Mouse (Mus musculus) mouse embryonic stem cell (cell line): ENCODE measurements around the gene Sirt7.

Source experiments
- in situ Hi-C, 2 experiments: fragments of 300-500 bp; cut with MboI; formaldehyde crosslinking; loops; 1 replicate in 1 of 2; 3 replicates in 1 of 2; pipeline ENCODE4 v1.14.3; 2019 to 2020; ENCODE audit warnings: low sequenced_read_pairs in 2 of 2, low pct_unique_long_range_greater_than_20kb in 1 of 2, mixed read lengths in 1 of 2; ENCODE audit not compliant: unreplicated experiment in 1 of 2

The Sirt7 gene

DNA sequence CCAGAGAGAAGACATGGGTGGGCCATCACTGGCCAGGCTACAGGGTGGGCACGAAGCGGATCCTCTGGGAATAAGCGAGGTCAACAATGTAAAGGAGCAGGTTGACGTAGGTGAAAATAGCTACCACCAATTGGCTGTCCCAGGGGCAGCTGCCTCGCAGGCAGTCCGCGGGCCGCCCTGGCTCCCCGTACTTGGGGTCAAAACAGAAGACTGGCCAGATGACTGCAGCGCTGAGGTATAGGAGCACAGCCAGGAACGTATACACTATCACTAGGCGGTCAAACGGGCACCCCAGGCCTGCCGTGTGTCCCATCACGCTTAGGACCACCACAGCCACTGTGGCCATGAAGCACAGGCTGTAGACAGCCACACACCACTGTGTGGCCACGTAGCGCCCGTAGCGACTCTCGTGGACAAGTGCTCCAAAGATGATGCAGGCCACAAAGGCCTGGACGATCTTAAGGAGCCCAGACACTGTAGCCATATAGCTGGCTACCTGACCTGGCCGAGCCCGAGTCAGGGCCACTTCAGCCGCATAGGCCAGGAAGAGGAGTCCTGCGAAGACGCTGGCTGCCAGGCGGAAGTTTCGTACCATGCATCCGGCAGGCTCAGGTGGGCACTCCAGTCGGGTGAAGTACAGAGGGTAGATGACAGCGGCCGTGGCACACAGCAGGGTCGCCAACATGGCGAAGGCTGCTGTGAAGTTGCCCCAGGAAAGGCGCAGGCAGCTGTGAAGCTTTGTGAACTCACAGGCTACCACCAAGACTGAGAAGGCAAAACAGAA, 22.2 kb upstream of the Sirt7 start:
- in situ Hi-C loops: no loop called here

DNA sequence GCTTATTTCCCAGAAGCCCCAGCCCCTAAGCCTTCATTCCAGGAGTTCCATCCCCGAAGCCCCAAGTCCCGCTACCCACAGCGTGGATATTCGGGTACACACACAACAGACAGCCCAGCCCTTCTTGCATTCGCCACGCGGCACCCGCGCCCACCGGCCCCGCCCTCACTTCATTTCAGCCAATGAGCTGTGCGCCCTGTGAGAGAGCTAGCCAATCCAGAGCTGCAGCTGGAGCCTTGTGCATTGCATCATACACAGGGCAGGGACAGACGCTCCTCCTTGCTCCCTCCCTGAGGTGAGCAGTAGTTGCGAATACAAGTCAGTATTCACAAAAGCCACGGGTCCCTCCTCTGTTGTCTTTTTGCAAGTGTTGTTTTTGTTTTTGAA, 18.6 kb upstream of the Sirt7 start, which contains the start of gene Pycr1:
Gene Pycr1 (minus strand): TSS at position 169 of the 387 bp plus-strand sequence.
- in situ Hi-C loops: no loop called here

DNA sequence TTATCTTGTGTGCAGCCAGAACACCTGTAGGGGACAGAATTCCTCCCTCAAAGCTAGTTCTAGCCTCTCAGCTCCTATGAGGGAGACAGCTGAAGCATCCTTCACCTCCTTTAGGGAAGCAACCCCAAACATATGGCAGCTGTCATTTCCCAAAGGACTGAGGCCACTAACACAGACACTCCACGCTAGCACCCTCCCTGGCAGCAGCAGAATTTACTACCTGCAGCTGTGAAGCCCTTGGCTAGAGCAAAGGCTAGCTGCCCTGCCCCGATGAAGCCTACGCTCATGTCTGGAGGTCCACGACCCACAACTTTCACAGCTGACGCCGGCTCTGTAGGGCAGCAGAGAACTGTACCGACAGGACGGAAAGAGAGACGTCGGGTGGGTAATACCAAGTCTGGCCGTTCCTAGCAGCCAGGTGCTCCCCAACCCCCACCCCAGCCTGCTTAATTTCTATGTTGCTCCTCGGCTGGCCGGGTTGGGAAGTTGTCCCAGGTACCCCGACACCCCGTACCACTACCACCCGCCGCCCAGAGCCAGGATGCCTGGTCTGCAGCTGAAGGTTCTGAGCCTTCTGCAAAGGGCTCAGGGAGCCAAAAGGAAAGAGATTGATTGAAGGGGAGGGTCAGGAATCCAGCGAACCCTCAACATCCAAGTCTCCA, 18.0 kb upstream of the Sirt7 start:
- in situ Hi-C loops: no loop called here

DNA sequence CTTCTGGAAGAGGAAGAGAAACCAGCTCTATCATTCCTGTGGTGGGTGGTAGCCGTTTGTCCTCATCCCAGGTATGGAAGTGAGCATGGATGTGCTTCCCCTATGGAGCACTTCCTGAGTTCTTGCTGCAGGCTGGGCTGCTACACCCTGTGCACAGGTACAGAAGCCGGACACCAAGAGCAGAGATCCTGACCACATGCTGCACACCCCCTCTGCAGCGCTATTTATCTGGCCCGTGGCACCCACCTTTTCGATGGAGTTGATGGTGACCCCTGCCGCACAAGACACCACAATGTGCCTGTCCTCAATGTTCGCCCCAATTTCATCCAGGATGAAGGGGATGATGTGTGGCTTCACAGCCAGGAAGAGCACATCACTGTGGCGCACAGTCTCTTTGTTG, 16.8 kb upstream of the Sirt7 start:
- in situ Hi-C loops: no loop called here

DNA sequence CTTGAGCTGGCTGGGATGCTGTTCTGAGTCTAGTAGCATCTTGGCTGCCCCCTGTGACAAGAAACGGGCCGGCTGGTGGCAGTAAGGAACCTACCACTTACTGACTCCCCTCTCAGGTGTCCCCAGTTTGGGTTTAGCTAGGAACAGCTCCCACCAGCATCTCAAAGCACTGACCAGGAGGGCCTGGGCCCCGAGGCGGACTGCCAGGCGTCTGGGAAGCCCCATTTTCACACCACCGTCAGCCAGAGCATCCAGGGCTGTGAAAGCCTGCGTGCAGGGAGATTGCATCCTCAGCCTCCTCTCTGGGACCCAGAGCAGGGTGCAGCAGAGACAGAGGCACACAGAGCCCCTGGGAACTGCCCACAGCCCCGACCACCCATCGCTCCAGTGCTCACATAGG, 16.2 kb upstream of the Sirt7 start:
- in situ Hi-C loops: no loop called here

DNA sequence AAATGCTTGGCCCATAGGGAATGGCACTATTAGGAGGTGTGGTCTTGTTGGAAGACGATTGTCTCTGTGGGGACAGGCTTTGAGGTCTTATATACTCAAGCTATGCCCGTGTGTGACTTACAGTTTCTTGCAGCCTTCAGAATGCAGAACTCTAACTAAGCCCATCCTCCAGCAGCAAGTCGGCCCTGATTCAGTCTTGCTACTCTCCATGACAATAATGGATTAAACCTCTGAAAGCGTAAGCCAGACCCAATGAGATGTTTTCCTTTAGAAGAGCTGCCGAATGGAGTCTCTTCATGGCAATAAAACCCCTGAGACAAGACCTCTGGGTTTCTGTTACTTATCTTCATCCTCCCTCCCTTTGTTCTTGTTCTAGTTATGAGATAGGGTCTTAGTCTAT, 9.8 kb upstream of the Sirt7 start:
- in situ Hi-C loops: no loop called here

DNA sequence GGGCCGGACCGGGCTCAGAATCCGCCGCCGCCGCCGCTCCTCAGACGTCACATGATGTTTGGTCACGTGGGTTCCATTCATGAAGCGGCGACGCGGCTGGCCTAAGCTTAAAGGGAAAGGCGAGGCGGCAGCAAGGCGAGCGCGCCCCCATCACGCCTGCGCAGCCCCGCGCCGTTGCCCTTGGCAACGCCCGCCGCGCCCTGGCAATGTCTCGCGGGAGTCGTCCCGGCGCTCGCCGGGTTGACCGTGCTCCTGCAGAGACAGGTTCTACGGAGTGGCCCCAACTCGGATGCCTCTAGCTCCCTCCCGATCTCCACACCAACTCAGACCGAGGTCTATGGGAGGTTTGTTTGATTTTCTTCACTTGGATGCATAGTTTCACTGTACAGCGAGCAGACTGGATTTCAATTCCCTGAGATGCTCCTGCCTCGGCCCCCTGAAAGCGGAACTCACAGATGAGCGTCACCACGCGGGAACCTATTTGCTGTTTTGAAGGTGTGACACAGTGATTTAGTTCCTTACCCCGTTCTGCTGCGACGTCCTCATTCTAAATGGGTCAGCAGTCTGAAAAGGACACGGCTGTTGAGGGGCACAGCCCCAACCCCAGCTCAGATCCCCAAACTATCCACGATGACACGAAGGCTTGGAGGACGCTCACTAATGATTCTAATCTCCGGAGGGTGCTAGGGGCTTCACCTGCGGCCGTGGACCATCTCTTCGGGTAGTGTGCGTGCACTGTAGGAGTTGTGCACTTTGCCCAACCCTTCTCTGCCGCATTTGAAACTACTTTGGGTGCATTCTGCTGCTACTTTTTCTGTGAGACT, 8.7 kb upstream of the Sirt7 start, which contains the start of gene Mafg:
Gene Mafg (minus strand): TSS at position 81 of the 824 bp plus-strand sequence.
- in situ Hi-C loops: no loop called here

DNA sequence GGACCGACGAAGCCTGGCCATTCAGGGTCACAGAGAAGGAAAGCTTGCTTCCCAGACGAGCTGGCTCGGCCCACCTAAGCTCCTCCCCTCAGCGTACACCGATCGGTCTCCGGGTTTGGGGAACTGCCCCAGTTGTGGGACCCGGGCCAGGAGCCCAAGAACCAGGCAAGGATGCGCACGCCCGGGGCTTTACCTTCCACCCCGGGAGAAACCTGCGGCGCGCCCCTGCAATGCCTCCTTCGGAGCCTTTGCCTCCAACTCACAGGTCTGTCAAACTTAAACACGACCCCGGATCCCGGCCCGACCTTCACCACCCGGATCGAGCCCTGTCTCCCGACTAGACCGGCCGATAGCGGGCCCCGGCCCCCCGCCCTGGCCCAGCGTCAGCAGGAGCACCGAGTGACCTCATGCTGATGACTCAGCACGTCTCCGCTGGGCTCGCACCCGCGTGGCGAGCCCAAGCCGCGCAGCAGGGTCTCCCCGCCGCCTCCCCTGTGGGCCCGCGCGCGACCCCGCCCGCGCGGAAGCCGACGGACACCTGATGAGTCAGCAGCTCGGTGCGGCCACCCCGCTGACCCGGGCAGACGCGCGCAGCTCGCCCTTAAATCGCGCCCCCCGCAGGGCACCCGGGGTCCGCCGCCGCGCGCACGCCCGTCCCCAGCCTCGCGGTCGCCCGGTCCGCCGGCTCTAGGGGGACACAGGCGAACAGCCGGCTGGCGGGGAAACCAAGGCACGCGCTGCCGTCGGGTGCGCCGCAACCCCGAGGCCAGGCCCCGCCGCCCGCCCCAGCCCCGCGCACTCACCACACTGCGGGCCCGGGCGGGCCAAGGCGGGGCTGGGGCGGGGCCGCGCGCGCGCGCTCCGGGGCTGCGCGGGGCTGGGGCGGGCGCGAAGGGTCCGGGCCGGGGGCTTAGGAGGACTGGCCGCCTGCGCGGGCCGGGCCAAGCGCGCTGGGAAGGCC, 7.8 kb upstream of the Sirt7 start:
- in situ Hi-C loops: no loop called here

DNA sequence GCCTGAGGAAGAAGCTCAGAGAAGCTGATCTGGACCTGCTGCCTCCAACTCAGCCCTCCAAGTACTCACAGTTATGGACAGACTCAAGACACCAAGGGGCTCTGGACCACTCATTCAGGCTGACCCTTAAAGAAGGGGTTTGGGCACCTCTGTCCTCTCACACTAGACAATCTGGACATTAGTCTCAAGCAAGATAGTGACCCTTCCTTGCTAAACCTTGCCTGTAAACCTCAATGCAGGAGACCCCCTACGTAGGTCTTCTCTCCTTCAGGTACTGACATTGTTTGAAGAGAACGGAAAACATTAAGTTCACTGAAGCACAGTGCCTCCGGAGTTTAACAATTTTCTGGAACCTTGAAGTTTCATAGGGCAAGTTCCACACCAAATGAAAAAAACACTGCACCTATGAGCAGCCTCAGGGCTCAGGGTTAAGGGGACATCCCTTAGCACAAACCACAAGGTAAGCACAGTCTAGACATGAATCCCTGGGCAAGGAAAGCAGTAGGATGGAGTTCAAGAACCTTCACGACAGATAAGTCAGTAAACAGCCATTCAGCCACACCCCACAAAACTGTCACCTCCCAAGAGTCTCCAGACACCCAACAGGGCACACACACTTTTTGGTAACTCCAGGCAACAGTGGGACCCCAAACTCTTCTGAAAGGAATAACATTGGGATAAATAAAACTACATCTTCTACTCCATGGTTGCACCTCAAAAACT, 6.8 kb upstream of the Sirt7 start:
- in situ Hi-C loops: no loop called here

DNA sequence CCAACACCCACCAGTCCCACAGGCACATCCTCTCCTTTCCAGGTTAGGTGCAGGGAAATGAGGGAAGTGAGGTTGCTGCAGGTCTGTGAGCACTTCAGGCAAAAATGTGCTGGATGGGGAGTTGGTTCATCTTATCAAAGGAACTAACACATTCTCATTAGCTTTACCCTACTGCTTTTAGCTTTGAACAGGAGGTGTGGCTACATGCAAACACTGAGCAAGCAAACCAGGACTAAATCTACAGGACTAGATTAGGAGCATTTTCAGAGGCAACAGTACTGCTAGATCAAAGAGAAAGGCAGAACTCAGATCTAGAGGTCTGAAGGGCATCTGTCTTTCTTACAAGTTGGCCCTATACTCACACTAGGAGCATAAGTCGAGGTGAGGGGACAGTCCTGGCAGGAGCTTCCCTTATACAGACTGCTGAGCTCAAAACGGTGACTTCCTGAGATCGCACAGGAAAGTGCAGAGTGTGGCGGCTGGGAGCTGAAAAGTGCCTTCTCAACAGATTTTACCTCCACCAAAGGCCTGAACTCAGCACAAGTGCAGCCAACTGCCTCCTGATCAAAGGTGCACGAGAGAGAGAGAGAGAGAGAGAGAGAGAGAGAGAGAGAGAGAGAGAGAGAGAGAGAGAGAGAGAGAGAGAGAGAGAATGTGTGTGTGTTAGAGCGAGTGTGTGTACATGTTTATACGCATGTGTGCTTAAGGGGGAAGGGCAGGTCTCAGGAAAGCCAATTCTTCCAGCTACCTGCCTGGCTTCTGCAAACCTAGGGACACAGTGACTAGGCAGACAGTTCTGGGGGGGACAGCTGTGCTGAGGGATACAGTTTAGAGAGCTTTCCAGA, 6.1 kb upstream of the Sirt7 start:
- in situ Hi-C loops: no loop called here

DNA sequence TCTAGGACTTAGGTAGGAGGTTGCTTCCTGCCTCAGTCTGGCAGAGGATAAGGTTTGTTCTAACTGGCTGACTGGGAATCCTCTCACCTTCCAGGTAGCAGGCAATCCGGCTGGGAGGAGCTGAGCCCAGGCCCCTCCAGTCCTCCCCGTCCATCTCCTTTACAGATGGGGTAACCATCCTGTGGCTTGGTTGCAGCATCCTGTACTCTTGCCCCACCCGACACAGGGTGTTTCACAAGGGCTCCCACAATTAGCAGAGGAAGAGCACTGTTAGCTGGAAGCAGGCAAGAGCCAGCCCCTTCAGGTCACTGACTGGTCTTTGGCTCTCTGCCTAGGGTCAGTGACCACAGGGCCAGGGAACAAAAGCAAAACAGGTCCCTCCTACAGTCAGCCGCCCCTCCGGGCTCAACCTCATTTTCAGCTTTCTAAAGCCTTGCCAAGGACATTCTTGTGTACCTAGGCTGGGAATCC, 5.4 kb upstream of the Sirt7 start:
- in situ Hi-C loops: no loop called here

DNA sequence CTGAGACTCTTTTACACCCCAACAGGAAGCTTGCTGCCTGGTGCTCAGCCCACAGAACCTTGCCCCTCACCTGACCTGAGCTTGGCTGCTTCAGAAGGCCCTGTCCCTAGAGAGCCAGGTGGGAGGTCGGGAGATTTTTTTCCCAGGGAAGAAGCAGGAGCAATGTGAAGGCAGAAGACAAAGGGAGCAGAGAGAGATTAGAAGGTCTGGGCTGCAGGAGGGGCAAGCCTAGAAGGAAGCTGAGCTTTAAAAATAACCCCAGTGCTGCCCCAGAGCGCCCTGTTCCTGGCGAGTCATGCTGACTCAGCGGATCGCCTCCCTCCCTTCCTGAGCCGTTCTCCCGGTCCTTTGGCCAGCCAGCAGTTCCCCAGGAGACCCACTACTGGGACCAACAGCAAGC, 4.9 kb upstream of the Sirt7 start:
- in situ Hi-C loops: no loop called here

DNA sequence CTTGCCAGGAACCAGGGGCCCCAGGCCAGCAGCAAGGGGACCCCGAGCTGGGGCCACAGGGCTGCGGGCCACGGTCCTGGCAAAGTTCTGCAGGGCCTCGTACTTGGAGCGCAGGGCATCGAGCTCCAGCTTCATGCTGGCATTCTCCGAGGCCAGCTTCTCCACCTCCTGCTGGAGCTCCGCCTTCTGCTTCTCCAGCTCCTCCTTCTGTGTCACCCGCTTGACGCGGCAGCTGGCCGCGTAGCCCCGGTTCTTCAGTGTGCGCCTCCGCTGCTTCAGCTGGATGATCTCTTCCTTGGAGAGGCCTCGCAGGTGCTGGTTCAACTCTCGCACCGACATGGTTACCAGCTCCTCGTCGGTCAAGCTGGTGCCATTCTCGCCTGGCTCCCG, 4.3 kb upstream of the Sirt7 start:
- in situ Hi-C loops: no loop called here

DNA sequence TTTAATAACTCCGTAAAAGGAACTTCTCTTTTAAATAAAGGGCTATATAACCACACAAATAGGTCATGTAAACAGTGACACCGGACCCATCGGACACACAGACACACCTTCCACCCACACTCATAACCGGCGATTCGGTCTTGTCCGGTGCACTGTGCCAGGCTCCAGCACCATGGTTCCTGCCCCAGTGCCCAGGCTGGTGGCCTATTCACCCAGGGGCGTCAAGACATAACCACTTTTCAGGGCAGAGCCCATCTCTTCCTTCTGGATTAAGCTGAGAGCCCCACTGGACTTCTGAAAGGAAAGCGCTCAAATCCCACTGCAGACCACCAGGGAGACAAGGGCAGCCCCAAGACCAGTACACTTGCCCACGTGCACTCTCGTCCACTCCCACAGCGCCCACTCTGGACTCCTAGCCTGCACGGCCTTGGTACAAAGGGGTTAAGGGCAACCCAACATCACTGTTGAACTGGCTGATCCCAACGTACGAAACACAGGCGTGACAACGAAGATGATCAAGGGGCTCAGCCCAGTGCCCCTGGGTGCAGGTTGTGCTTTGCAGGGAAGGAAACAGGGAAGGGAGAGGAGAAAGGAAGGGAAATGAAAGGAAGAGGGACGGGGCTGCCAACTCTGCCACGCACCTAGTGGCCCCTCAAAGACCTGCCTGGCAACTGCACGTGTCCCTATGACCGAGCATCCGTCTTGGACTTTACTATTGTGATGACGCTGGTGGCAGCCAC, 3.7 kb upstream of the Sirt7 start:
- in situ Hi-C loops: no loop called here

DNA sequence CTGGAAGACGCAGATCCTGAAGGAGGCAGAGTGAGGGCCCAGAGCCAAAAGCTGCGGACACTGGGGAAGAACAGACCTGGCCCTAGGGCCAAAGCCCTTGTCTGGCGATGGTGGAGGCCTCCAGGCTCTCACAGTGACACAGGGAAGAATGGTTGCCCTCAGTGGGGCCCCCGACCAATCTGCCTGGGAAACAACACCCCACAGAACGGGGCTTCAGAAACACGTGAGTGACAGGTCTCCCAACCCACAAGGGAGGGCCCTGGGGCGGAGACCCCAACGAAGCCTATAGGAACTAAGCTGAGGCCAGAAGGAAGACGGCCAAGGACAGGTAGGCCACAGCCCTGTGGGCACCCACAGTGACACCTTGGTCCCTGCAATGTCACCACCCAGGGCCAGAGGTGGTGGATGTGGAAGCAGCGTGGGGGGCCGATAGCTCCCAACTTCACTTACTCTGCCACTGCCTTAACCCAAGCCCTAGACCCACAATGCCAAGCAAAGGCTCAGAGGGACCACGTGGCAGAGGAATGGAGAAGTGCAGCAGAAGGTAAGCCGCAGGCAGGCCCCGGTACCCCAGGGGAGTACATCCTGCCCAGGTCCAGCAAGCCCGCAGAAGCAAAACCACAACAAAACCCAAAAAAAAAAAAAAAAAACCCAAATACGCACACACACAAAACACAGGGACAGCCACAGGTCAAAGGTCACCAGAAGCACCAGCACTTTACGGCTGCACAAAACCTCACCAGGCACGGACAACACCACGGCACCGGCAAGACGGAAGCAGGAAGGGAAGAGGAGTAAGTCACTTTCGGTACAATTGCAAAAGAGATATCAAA, 2.6 kb upstream of the Sirt7 start:
- in situ Hi-C loops: no loop called here
